Mouse (Mus musculus) neutrophil, adult 5-6 weeks (primary cell): ENCODE data around the gene Gm45716. TPM values are rescaled to one million over a fixed set of nuclear protein-coding genes. Genes with fewer than 3 reads are reported as not detected.
A peak's percentile ranks its signal among the peaks of the same experiment; 100 is the strongest.

ENCODE experiments used
- ATAC-seq: fragments of 151-379, 151-347 bp; 2 replicates; pipeline ENCODE4 v1.8.0; 2017; ENCODE audit warnings: mild to moderate bottlenecking, moderate TSS enrichment; ENCODE audit not compliant: insufficient number of reproducible peaks, poor library complexity, low FRiP score, severe bottlenecking; ENCODE audit errors: extremely low read depth
- total RNA-seq: library from RNA; stranded (forward); fragments of 200-1000 nt; gene quantifications from 2 replicates; pipeline ENCODE4 v1.2.3, GENCODE M21; 2017

Gene Gm45716
- total RNA-seq, 1 experiment from 2014 or later = 6.4 TPM

DNA sequence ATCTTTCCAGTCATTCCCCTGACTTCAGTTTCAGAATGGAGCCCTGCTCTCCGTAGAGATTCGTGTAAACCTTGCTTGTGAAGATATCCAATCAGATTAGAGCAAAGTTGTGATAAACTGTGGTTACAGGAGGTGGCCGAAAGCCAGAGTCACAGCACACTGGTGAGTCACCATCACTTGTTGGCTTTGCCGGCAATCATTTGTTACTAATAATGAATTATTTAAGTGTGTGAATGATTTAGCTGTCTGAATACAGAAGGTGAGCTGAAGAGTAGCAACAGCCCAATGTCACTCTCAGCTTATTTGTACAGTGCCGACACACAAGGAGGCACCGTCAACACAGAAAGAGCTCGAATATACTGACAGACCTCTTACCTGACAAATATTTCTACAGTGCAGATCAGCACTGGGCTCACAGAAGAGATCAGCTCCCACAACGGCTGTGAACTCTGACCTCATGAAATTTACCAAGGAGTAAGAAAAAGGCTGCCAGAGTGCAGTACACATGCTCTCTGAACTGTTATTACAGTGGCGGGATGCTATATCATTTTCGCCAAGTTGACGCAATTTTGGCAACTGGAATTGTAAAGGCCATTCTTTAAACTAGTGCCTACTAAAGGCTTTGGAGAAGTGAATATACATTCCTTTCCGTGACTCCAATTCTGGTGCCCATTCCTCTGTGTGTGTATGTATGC is 9.2 kb downstream of the Gm45716 start:
- no peak for ATAC-seq

DNA sequence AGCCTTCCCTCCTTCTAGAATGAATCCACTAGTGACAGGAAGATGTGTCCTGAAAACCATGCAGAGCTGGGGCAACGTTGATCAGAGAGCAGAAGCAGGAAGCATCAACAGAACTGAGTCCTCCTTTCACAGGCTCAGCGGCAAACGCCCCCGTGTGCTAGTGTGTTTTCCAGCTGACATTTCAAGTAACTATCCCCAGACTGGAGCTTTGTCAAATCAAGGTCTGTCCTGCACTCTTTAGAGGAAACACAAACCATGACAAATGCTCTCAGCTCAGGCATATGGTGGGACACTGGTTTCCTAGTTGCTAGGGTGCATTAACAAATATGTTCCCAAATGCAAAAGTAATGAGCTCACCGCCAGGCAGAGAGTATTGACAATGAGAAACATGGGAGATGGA is 10.6 kb downstream of the Gm45716 start:
- no peak for ATAC-seq

GRCm38 (mm10) chr11:90200826-90201225 is 13.3 kb downstream of the Gm45716 start:
- ATAC-seq = peak; percentile 26; the same call in 1 of the 2 replicates

DNA sequence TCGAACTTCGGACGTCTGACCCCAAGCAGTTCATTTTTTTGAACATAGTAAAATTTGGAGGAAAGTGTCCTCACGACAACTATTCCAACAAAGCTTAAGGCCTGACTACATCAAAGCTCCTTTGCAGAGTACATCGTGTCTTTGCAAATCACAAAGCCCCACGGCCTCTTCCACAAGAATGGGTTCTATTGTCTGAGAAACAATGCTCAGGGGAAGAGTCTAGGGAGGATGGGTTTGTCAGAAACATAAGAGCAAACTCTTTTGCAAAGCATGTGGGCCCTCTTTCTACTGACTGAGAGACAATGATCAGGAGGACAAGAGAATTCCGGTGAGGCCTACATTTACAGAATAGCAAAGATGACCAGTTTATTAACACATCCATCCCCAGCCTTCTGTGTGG is 26.8 kb downstream of the Gm45716 start:
- no peak for ATAC-seq

GRCm38 (mm10) chr11:90220022-90220645 is 32.7 kb downstream of the Gm45716 start:
- ATAC-seq = no peak

- no peak for ATAC-seq
These were observed 33.3 kb downstream of the Gm45716 start for GRCm38 (mm10) chr11:90220750-90221149.

GRCm38 (mm10) chr11:90224914-90225470 is 37.5 kb downstream of the Gm45716 start:
- ATAC-seq = peak; percentile 82

DNA sequence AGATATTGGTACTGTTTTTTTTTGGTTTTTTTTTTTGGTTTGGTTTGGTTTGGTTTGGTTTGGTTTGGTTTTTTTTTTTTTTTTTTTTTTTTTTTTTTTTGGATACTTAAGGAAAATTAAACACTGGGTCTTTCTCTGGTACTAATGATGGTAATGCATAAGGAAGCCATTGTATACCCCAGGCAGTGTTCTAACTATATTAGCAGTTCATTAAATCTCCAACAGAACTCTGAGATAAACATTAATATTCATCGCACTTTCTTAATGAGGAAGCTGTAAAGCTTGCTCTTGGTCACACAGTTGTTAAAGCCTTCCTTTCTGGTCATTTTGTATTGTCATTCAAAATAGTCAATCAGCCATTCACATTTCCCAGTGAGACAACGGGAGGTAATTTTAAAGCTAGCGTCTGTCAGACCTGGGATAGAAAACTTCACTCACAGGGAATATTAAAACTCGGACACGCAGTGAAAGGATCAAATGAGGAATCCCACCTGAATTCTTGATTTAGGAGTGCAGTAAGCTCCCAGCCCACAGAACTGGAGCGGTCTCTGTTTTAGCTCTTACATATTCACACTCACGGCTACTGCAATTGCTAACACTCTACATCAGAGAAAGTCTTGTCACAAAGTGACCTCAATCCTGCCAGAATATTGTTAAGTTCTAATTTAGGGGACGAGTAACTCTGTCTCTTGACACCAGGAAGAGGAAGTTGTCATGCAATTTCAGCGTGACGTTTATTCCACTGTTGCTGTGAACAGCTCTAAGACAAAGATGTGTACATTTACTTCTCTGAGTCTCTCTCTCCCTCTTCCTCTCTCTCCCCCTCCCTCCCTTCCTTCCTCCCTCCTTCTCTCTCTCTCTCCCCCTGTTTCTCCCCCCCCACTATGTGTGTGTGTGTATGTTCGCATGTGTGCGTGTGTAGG is 39.8 kb downstream of the Gm45716 start:
- peak; percentile 28; the same call in 1 of the 2 replicates for ATAC-seq

DNA sequence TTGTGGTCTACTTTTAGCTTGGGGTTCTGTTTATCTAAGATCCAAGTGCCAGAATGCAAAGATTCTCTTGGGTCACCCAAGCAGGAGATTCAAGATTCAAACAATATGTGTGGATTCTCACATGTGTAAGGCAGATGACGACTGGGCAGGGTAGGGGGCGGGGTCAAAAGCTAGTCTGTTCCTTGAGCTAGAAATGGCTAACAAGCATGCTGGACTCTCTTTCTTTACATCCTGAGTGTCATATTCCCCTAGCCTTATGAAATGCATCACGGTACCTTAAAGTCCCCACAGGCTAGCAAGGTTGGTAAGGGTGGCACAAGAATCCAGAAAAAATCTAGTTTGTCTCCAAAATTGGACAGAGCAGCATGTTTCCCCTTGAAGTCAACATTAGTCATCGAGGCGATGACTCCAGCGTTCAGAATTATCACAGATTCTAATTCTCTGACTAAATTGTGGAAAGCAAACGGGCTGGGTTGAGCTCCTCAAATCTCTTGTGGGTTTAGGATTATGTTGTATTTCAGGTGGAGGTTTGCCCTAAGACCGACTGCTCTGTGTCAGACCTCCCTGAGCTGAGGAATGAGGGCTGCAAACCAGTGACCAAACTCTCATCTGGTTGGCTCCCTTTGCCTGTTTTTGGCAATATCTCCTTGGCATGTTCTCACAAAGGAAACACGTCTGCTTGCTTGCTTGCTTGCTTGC is 40.9 kb downstream of the Gm45716 start:
- no peak for ATAC-seq

DNA sequence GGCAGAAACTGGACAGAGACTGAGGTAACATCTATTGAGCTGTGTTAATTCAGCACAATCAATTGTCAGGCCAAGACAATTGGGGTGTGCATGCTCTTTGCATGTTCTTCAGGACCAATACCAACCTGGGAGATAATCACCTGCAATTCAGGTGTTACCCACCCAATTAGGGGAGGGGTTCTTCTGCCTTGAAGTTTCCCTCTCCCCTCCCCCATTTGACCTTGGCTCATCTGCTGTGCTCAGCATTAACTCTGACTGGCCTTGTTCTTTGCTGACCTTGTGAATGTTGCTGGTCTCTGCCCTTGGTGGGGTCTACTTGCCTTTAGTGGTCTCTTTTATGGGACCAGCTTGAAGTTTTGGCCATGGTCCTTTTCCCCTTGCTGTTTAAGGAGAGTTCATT is 42.3 kb downstream of the Gm45716 start:
- no peak for ATAC-seq

DNA sequence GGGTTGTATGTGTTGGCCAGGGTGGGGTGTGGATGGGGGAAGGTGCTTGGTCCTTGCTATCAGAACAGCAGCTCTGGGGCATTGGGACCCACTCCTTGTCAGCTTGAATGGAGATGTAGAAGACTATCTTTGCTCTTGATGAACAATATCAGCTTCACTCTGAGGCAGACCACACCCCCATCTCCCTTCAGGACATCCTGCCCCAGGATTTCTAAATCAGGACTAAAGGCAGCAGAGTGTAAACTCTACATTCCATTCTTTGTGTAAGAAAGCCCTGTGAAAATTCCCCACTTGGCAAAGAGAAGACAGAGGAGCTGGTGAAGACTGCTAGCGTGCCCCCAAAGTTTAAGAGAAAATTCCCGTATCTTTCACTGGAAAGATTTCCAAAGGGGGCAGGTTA is 43.2 kb downstream of the Gm45716 start:
- ATAC-seq = no peak

DNA sequence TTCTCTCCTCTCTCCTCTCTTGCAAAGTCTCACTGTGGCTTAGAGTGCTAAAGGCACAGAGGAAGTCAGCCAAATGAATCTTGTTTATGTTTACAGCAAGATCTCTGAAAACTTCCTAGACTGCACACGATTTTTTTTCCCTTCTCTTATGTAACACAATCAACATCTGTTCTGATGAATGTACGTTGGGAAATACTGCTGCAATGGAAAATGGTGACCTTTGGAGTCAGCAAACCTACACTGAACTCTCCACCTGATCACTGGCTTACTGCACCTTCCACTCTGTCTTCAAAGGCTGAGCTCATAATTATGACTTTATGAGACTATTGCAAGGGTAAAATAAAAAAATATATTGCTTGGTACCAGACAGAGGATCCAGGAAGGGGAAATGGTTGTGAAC is 44.1 kb downstream of the Gm45716 start:
- no peak for ATAC-seq

GRCm38 (mm10) chr11:90232685-90233084 is 45.2 kb downstream of the Gm45716 start:
- no peak for ATAC-seq

DNA sequence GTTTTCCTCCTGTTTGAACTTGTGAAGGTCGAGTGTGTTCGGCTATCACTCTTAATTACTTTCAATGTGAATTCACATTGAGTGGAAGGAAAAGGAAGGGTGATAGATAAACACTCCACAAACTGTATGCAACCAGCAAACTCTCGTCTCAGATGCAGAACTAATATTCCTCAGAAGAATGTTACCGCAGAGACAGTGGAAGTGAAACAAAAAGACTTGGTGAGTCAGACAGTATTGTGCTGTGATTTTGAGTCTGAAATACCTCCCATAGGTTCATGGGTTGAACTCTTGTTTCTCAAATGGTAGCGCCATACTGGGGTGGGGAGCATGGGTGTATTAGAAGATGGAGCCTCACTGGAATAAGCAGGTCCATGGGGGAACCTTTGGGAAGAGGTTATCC is 47.7 kb downstream of the Gm45716 start:
- ATAC-seq = no peak

GRCm38 (mm10) chr11:90237616-90238015 is 50.1 kb downstream of the Gm45716 start:
- ATAC-seq = no peak

DNA sequence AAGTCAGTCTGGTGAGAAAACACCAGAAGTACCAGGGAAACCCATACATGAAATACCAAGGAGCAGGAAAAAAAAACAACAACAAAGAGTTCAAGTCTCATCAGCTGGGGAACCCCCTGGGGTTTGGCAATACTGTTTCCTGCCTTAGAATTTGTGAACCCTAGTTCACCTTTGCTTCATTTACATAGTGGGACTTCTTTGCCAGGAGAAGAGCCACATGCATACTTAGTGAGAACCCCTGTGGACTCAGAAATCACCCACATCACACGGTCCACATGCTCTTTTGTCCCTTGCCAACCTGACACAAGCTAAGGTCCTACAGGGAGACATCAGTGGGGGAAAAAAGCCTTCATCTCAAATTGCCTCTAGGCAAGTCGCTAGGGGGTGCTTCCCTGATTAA is 51.2 kb downstream of the Gm45716 start:
- 0 out of 2 replicates have a peak, but pooled peaks have one; percentile 10 for ATAC-seq

DNA sequence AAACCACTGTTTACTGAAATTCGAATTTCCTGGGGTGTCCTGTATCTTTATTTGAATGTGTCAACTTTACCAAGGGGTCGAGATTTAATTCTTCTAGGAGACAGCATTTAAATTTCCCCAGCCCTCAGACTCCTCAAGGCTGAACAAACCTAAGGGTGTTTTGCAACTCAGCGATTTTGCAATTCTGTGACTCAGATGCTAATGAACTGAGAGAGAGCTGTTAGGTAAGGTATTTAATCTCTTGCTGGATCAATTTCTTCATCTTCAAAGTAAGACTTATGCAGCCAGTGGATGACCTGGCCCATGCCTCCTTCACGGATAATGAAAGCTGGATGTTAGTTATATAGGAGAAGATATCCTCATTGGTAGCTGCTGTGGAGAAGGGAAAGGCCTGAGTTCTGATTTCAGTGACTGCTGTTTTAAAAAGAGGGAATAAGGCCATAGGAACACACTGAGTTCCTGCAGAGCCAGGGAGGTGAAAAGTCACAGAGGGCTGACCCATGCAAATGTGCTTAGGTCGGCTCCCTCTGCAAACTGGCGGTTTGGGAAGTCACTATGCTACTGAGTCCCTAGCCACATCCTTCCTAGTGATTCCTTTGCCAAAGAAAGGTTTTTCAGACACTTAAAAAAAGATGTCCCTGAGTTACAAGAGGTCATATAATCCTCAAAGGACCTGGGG is 53.3 kb downstream of the Gm45716 start:
- ATAC-seq = peak; percentile 62

- peak; percentile 44; the same call in 1 of the 2 replicates for ATAC-seq
These were observed 54.4 kb downstream of the Gm45716 start for GRCm38 (mm10) chr11:90241874-90242273.
